Mouse (Mus musculus) bone marrow macrophage, adult 2 months (primary cell): ENCODE data around the gene Fgf15. TPM values are rescaled to one million over a fixed set of nuclear protein-coding genes. Genes with fewer than 3 reads are reported as not detected.

Experiments
- H3K27ac ChIP-seq: 2 replicates; pipeline ENCODE4 v1.5.1; 2012; ENCODE audit warnings: low read depth, low read length; ENCODE audit not compliant: insufficient read depth
- H3K4me1 ChIP-seq: 2 replicates; pipeline ENCODE4 v1.6.1; 2012; ENCODE audit warnings: low read length; ENCODE audit not compliant: control insufficient read depth, insufficient read depth
- H3K4me3 ChIP-seq: 2 replicates; pipeline ENCODE4 v1.5.1; 2012; ENCODE audit warnings: mild to moderate bottlenecking, low read length, moderate library complexity; ENCODE audit not compliant: insufficient read depth
- CTCF ChIP-seq: IDR thresholded peaks from 2 replicates; pipeline ENCODE4 v1.5.1; 2012; ENCODE audit warnings: low read depth, mild to moderate bottlenecking, low read length, moderate library complexity
- POLR2A ChIP-seq: IDR thresholded peaks from 2 replicates; pipeline ENCODE4 v1.6.1; 2012; ENCODE audit warnings: mild to moderate bottlenecking, low read depth, low read length, borderline replicate concordance
- polyA plus RNA-seq: library from polyadenylated mRNA; stranded (reverse); fragments of >200 nt; gene quantifications from 2 replicates; pipeline ENCODE4 v1.2.4, GENCODE M21; 2012; ENCODE audit not compliant: missing spikeins, insufficient read depth, insufficient read length

The Fgf15 gene
- polyA plus RNA-seq, 1 experiment = not detected

DNA sequence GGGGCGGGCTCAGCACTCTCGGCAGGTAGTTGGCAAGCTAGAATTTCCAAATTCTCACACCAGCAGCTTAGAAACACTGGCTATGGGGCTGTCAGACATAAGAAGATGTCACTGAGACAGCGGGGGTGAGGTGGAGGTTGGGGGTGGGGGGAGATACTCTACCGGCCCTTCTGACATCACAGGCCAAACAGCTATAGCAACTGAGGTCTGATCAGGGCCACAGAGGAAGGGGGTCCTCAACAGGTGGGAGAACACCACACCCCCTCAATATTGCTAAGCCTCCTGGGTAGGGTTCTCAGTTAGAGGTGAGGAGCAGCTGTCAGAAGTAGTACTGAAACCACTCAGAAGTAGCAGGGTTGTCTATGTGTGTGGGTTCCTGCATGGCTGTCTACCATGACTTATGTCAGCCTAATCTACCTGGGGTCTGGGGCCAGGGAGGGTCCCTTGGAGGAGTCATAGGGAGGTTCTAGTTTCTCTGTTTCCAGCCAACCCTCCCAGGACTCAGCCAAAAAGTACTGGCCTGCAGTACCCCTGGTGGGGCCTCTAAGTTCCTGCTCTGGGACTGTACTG is 40.1 kb downstream of the Fgf15 start:
- Histone ChIP-seq H3K27ac (no peak overlapping the region), H3K4me3 (no peak overlapping the region), H3K4me1 (peaks cover 29% of the 10 kb centered on the region)
- no peak for TF ChIP-seq POLR2A
- no peak for TF ChIP-seq CTCF

DNA sequence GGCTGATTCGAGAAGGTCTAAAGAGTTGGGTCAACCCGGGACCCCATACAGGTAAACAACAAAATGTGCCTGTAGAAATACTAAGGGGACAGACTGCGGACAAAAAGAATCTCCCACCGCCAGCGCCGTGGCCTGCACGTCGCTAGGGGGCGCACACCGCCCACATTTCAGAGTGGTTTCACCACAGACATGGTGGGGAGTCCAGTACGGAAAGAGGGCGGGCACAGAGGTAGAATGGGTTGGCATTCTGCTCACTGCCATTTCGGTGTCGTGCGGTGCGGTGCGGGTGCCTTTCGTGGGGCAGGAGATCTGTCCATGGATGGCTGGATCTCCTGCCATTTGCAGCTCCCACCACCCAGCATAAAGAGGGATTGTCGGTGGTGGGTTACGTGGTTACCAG is 41.2 kb downstream of the Fgf15 start:
- TF ChIP-seq CTCF (peak; percentile 91), POLR2A (no peak)
- Histone ChIP-seq H3K27ac (peak overlapping the region; percentile 82), H3K4me1 (peaks cover 22% of the 10 kb centered on the region), H3K4me3 (peak overlapping the region; percentile 83)

DNA sequence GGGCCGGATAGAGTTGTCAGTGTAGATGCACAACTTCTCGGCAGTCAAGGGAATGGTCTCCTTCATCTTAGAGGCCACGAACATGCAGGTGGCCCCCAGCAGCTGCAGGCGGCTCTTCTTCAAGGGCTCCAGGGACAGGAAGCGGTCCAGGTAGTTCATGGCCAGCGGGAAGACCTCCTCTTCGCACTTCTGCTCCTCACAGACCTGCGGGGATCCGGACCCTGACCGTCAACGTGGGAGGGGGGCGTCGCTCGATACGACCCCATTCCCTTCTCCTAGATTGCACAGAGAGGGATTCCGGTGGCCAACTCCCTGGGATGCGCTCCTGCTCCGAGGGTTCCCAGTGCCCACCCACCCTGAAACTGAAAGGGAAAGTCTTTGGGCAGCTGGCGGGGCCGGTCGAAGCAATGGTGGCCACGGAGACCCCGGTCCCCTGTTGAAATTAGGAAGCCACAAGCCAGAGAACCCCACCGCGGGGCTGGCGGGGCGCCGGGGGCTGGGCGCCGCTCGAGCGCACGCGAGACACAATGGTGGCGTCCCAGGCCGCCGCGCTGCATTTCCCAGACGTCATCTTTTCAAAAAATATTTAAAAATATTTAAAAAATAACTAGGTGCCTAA is 41.7 kb downstream of the Fgf15 start:
- Histone ChIP-seq H3K4me3 (peak overlapping the region; percentile 83), H3K4me1 (peaks cover 17% of the 10 kb centered on the region), H3K27ac (peak overlapping the region; percentile 82)
- TF ChIP-seq CTCF (no peak), POLR2A (no peak)

DNA sequence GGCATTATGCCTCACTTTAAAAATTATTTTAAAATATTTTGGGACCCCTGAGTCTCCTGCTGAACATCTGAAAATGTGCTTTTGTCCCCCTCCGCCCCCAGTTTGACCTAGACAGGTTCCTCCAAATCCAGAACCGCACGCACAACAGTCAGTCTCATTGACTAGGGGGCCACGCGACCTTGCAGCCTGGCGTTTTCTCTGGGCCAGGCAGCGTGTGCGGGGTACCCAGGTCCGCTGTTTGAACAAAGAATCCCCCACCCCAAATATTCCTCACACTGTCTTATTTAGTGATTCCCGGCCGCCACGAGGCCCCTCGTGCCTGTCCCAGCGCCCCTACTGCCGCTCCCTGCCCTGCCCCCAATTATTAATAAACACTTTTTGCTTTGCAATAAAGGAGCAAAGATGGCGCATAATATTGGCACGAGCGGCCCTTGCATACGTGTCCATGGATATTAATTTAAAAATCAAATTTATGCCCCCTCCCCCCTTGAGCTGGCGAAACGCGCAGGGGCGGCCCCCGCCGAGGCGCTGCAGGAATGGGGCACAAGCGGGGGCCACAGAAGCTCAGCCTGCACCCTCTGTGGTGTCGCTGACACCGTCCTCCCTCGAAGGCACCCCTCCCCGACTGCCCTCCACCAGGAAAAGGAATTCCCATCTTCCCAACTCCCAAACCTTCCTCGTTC is 42.5 kb downstream of the Fgf15 start:
- H3K4me3 ChIP-seq = peak overlapping the region; percentile 83
- peak overlapping the region; percentile 82 for H3K27ac ChIP-seq
- TF ChIP-seq POLR2A (no peak), CTCF (no peak)
- peaks cover 13% of the 10 kb centered on the region for H3K4me1 ChIP-seq

- TF ChIP-seq CTCF = no peak
- TF ChIP-seq POLR2A = no peak
- peak within 1 kb of the TSS; percentile 83 for H3K4me3 ChIP-seq
- peaks cover 9% of the 10 kb centered on the region for H3K4me1 ChIP-seq
- peak within 1 kb of the TSS; percentile 93 for H3K27ac ChIP-seq
Measured at GRCm38 (mm10) chr7:144939344-144940002, 43.1 kb downstream of the Fgf15 start, which contains the start of gene Ccnd1. Gene Ccnd1 (minus strand): TSS chr7:144939925.

DNA sequence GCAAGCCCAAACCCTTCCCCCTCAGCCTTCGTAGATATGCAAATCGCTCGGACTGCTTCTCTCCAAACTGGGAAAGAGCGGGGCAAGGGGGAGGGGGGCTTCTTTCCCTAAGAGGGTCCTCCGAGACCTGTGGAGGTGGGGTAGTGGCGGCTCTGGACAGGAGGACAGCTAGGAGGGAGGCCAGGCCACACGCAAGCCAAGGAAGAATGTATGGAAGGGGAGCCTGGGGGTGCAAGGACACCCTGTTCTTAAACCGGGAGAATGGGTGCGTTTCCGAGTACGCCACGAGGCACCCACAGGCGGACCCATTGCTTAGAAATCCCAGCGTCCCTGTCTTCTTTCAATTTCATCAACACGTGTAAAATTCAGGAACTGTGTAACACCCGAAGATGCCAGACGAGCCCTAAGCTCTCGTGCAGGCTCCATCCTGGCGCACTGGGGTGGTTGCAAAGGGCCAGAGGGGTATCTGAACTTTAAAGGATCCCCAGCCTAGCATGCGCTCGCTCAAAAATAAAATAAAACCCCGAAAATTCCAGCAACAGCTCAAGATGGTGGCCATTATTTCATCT is 43.8 kb downstream of the Fgf15 start:
- H3K4me1 ChIP-seq = peaks cover 9% of the 10 kb centered on the region
- TF ChIP-seq POLR2A = no peak
- no peak for TF ChIP-seq CTCF
- peak overlapping the region; percentile 66 for H3K4me3 ChIP-seq
- peak overlapping the region; percentile 93 for H3K27ac ChIP-seq

GRCm38 (mm10) chr7:144940585-144940984 is 44.3 kb downstream of the Fgf15 start:
- Histone ChIP-seq H3K4me3 (peak overlapping the region; percentile 66; the same call in 1 of the 2 replicates), H3K4me1 (peaks cover 9% of the 10 kb centered on the region), H3K27ac (peak overlapping the region; percentile 93)
- TF ChIP-seq POLR2A (no peak), CTCF (no peak)

- no peak for TF ChIP-seq CTCF
- TF ChIP-seq POLR2A = no peak
- H3K4me1 ChIP-seq = peaks cover 5% of the 10 kb centered on the region; the same call in 1 of the 2 replicates
- H3K27ac ChIP-seq = peak overlapping the region; percentile 93
- H3K4me3 ChIP-seq = peak overlapping the region; percentile 67
Measured at GRCm38 (mm10) chr7:144941242-144941831, 45.0 kb downstream of the Fgf15 start.
